Mouse (Mus musculus): Measurements from ENCODE around the gene Orm1. TPM values are rescaled to one million over a fixed set of nuclear protein-coding genes. Genes with fewer than 3 reads are reported as not detected.

Gene Orm1
- total RNA-seq (2023): not detected

DNA sequence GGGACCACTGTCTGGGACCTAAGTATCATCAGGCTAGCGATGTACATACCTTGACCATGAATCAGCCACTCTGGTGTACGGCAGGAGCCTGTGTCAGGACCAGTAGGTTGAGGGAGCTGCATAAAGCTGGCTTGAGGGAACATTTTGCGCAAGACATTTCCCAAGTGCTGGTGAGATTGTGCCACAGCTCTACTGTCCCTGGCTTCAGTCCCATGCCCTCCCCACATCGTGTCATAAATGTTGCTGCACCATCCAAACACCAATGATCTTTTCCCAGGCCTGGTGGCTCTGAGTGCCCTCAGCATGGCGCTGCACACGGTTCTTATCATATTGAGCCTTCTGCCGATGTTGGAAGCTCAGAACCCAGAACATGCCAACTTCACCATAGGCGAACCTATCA is at the start of gene Orm1:
Gene Orm1, plus strand, starts transcription at position 266 of the 400 bp plus-strand sequence.

DNA sequence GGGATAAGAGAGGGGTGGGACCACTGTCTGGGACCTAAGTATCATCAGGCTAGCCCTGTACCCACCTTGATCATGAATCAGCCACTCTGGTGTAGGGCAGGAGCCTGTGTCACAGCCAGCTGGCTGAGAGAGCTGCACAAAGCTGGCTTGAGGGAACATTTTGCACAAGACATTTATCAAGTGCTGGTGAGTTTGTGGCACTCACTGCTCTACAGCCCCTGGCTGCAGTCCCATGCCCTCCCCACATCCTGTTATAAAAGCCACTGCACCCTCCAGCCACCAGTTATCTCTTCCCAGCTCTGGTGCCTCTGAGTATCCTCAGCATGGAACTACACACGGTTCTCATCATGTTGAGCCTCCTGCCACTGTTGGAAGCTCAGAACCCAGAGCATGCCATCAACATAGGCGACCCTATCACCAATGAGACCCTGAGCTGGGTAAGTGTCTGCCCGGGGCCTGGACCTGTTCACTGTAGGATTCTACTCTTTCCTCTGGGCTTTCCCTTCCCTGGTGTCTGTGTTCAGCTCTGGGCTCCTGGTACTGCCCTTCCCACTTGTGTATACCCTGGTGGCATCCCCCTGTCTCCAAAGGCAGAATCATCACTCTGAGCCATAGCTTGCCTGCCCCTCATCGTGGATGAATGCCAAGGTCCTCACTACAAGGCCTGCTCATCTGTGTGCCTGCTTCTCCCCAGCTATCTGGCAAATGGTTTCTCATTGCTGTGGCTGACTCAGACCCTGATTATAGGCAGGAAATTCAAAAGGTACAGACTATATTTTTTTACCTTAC is 11.7 kb downstream of the Orm1 start, which contains the start of gene Orm3:
Gene Orm3, plus strand, starts transcription at position 286 of the 789 bp plus-strand sequence.

GRCm38 (mm10) chr4:63362150-63362549 is 17.8 kb downstream of the Orm1 start, which contains the start of gene Orm2:
TSS of gene Orm2 (plus strand) at chr4:63362449.

Other genes with a start within 250 kb of the Orm1 start
- gene Ambp, start 189.8 kb upstream of the Orm1 start, total RNA-seq (2023): not detected
- not detected for gene Kif12, start 172.4 kb upstream of the Orm1 start, total RNA-seq (2023)
- 10 to 100 TPM in 1 of 2 experiments, 1 to 10 TPM in 1; 8.7 to 10.4 TPM for gene Col27a1, start 130.6 kb upstream of the Orm1 start, total RNA-seq (2023)
- gene Orm3, start 11.6 kb downstream of the Orm1 start, total RNA-seq (2023): not detected
- not detected for gene Orm2, start 17.9 kb downstream of the Orm1 start, total RNA-seq (2023)
- gene Akna, start 58.8 kb downstream of the Orm1 start, total RNA-seq (2023): 100 to 1,000 TPM; 272 to 376 TPM
- 10 to 100 TPM; 62.7 to 74.4 TPM for gene Whrn, start 151.4 kb downstream of the Orm1 start, total RNA-seq (2023)
- 10 to 100 TPM; 83.2 to 83.3 TPM for gene Atp6v1g1, start 200.2 kb downstream of the Orm1 start, total RNA-seq (2023)
- 10 to 100 TPM; 16.7 to 19.1 TPM for gene Tmem268, start 214.2 kb downstream of the Orm1 start, total RNA-seq (2023)